Mouse (Mus musculus): ENCODE data around the gene Mobp.

Gene Mobp

DNA sequence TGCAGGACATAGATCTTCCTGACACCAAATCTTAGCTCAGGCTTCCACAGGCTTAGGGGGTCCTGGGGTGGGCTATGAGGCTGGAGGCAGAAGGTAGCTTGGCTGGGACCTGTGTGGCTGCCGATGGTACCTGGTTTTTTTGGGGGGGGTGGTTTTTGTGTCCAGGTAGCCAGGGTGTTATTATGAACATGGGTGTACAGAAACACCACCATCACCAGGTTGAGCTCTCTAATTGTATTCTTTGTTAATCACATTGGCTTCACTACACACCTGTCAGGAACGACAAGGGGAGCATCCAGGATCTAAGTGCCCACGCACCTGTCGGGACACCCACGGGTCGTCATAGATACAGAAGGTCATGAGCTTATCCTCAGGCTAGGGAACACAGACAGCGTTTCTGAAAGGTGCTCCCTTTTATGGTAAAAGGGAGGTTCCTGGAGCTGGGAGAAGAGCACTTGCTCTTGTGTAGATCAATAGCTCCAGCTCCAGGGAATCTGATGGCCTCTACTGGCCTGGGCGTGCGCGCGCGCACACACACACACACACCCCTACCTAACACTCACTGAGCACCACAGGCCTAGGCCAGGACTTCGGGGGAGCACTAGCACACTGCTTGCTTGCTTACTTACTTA, 14.9 kb upstream of the Mobp start:
- peak; percentile 43 for DNase-seq (ENCODE audit: low read depth, low spot score)

DNA sequence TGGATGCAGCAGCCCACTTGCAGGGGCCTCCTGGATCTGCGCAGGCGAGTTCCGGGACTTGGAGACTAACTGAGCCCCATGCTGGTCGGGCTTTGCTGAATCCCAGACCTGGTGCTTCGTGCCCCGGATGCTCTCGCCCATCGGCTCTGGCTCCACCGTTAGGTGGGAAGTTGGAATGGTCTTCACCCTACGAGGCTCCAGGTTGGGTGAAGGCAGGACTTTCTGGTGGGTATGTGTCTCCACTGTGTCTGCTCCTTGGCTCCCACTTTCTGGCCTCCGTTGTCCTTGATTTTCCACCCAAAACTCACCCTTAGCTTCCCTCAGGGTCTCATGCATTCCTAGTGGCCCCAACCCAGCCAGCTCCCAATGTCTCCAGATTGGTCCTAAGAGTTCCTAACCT, 14.1 kb upstream of the Mobp start:
- DNase-seq (ENCODE audit: low read depth, low spot score): no peak

DNA sequence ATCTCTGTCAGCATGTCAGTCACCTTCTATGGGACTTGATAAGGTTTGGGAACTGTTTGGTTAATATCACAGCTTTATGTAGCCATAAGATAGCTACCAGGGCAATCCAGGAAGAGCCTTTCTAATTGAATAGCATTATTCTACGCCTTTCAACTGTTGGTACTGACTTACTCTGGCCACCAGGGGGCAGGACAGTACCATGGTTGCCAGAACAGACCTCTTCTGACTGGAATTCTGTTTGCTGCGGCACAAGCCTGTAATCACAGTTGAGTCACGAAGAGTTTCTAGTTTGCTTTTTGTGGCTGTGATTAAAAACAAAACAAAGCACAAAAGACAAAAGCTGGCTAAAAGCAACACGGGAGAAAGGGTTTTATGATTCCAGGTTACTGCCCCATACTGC, 8.9 kb upstream of the Mobp start:
- peak; percentile 88 for DNase-seq (ENCODE audit: low read depth, low spot score)

DNA sequence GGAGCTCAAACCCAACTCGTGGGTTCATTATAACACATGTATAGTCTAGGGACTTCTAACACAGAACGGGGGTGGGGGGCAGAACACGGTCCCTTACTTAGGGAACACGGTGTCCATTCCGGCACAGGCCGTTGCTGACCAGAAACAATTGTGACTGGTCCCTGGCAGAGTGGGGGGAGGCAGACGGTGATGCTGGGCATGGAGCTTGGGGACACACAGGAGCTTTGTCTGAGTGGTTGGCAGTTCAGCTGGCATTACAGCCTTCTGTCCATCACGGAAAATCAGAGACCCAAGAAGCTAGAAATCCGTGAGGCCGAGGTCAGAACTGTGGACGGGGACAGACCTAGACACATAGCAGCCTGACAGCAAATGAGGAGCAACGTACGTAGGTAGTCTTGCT, 5.0 kb upstream of the Mobp start:
- peak; percentile 89 for DNase-seq (ENCODE audit: low read depth, low spot score)

DNA sequence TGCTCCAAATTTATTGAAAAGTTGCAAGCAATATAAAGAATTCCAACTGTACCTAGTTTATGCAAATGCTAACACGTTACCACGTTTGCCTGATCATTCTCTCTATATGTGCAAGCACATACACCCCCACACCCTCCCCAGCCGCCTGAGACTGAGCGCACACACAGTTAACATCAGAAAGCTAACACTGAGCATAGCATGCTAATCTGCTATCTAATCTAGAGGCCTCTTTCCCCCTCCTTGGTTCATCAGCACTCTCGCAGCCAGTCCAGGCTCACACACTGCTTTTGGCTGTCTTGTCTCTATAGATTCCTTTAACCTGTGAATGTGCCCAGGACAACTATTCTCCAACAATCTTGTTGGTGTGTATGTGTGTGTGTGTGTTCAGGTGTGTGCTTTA, 1.6 kb downstream of the Mobp start:
- DNase-seq (ENCODE audit: low read depth, low spot score): no peak

DNA sequence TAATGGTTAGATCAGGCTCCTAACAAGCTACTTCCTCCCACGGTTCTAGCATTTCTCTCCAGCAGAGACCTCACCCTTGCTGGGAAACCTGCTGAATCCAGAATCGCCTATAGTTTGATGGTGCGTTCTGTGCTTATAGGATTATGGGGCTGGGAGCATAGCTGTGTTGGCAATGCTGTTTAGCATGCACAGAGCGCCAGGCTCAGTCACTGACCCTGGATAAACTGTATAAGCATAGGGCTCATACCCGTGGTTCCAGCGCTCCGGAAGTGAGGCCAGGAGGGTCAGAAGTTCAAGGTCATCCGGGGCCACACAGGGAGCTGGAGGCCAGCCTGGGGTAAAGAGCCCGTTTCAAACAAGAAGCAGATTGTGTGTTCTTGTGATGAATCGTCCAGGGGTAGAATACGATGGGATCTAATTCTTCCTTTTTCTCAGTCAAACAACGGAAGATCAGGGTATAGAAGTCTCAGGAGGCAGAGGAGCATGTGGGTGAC, 2.4 kb downstream of the Mobp start:
- DNase-seq (ENCODE audit: low read depth, low spot score): no peak

DNA sequence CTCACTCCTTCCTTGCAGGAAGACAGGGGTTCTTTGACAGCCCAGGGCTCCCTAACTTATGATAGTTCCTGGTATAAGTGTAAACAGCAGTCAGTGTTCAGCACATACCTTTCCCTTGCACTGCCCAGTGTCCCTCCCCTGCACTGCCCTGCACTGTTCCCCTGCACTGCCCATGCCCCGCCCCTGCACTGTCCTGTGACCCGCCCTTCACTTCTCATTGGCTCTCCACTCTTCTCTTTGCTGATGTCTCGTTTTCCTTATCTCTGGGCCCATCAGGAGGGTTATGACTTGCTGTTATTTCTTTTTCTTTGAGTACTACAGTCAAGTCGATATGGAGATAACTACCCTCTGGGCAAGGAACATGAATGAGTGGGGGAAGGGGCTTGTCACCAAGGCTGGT, 8.5 kb downstream of the Mobp start:
- no peak for DNase-seq (ENCODE audit: low read depth, low spot score)

DNA sequence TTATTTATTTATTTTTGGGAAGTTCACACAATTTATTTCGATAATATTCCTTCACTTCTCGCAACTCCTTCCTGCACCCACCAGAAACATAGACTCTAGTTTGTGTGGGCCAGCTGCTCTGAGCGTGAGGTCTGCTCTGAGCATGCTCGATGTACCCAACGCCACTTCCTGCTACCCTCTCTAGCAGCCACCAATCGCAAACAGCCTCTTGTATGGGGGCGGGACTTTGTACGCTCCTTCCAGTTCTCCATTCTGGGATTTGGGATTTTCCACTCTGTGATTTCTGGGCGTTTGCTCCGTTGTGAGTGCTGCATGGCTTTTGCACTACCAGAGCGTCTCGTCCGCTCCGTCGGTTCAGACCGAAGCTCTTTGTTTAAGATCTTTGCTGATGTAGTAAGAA, 14.4 kb downstream of the Mobp start:
- peak; percentile 38 for DNase-seq (ENCODE audit: low read depth, low spot score)

DNA sequence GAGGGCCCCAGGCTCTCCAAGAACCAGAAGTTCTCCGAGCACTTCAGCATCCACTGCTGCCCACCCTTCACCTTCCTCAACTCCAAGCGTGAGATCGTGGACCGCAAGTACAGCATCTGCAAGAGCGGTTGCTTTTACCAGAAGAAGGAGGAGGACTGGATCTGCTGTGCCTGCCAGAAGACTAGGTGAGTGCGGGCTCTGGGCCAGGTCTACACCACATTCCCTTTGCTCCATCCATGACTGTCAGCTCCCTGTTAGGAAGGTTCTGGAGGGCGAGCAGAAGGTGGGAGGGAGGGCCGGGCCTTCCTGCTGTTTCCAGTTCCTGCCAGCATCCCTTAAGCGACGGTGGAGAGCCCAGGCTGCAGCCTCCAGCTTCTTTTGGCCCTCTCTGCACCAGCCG, 18.3 kb downstream of the Mobp start:
- DNase-seq (ENCODE audit: low read depth, low spot score): no peak

DNA sequence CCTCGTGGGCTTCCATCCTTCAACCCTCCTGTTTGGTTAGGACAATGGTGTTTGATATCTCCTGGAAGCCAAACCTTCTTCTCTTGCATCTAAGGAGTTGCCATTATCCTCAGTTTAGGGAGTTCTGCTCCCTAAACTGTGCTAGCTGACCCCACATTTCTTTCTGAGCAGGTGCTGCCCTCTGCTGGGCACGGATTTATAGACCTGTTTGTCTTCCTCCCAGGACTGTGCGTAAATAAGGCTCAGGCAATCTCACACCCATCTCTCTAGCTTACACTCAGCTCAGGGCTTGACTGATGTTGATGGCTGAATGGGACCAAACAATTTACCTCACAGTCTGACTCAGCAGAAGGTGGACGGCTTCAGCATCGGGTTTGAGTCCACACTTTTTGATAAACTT, 21.8 kb downstream of the Mobp start:
- DNase-seq (ENCODE audit: low read depth, low spot score): peak; percentile 70

DNA sequence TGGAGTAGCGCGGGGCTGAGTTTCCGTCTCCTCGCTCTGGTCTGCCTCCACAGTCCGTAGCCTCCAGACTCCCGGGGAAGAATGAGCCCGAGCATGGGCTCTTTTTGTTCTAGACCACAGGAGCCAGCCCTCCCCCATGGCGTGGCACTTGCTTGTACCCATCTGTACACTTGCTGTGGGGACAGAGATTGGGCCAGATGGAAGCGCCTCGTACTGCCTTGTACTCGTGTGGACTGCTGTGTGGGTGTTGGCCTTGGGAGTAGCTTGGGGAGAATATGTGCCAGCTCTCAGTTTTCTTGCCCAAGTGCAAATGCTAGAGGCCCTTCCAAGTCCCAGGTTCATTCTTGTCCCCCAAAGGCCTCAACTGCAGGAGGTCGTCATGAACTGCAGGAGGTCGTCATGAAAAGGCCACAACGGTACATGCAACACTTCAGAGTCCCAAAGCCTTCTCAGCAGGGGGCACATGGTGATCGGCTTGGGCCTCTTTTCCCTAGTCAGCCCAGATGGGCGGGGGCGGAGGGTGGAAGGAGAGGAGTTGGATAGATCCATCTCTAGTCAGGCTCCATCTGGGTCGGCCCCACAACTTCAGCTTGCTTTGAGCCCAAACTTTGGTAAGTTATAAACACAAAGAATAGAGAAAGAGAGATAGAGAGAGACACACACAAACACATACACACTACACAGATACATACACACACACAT, 25.1 kb downstream of the Mobp start:
- DNase-seq (ENCODE audit: low read depth, low spot score): peak; percentile 86

DNA sequence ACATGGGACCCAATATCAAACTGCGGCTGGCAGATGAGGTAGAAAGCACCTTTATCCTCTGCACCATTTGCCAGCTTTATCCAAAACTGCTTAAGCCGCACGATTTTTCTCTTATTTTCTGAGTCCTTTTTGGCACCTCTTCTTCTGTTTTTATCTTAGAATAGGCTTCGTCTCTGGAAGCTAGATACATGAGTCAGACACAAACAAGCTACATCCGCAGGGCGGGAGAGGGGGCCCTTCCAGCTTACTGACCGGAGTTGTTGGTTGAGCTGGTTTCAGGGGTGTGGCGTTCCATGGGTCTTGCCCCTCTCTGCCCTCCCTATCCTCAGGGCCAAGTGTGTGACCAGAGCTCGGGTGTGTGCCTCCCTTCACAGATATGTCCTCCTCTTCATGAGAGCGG, 29.3 kb downstream of the Mobp start:
- DNase-seq (ENCODE audit: low read depth, low spot score): peak; percentile 50

DNA sequence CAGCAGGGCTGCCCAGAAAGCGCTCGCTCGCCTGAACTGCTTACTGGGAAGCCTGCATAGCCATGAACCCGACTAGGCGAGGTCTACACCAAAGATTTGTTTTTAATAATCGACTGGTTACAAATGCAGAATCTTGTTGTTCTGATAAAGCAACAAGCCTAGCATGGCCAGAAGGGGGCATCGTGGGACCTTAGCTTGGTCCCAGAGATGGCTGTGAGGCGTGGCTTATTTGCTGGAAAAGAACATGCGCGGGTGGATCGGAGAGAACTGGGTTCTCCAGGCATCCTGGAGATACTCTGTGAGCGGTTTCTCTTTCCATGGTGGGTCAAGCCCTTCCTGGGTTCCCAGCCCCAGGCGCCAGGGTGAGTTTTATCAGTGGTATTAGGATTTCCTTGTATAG, 35.0 kb downstream of the Mobp start:
- DNase-seq (ENCODE audit: low read depth, low spot score): peak; percentile 91

DNA sequence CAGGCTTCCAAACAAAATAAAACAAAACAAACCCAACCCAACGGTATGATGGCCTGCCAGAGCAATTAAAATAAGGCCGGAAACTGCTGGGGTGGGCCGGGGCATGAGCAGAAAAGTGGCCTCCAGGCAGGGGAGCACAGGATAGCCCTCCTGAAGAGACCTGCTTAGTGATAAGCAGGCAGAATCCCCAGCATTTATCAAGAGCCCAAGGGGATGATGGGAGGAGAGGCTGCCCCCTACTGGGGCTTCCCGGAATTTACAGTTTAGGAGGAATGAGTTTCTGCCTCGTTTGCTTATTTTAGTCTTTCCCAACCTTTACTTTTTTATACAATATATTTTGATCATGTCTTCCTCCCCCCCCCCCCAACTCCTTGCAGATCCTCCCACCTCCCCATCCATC, 37.3 kb downstream of the Mobp start:
- no peak for DNase-seq (ENCODE audit: low read depth, low spot score)

DNA sequence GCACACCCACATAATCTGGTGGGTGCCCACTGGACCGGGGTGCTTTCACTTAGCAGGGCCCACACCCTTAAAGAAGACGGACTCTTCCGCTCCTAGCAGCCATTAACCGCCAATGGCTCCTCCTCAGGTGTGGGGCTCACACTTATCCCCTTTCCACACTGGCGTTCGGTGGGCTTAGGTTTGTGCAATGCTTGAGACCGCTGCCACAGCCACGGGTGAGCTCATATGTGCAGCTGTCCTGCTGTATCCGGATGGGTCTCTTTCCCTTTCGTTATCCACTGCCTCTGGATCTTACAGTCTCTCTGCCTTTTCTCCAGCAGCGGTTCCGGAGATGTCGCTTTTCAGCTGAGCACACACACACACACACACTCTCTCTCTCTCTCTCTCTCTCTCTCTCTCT, 41.4 kb downstream of the Mobp start:
- DNase-seq (ENCODE audit: low read depth, low spot score): peak; percentile 53

DNA sequence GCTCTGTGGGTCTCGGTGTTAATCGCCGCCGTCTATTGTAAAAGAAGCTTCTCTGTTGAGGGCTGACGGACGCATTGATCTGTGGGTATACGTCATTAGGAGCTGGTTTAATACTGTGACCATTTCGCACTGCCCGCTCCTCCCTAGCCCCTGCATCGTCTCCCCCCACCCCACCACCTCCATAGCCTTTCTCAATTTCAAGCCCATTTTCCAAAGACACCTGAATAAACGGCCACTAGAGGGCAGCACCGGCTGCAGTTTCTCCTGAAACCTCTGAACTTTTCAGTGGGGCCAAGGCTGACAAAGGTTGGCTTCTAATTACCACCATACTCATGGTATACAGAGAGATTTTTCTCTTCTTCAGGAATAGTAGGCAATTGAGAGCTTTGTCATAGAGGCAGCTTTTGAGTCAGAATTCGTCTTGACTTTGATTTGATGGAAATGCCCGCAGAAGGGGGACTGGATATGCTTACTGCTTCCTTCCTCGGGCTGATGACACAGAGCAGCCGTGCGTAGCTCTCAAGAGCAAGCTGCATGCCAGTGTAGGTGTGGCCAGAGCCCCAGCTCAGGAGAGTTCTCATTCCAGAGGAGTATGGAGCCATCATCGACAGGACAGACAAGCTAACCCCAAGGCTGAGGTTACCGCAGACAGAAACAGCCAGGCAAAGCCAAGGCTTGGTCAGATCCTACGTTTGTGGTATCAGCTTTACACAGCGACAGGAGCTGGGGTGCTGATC, 42.0 kb downstream of the Mobp start:
- DNase-seq (ENCODE audit: low read depth, low spot score): peak; percentile 92

DNA sequence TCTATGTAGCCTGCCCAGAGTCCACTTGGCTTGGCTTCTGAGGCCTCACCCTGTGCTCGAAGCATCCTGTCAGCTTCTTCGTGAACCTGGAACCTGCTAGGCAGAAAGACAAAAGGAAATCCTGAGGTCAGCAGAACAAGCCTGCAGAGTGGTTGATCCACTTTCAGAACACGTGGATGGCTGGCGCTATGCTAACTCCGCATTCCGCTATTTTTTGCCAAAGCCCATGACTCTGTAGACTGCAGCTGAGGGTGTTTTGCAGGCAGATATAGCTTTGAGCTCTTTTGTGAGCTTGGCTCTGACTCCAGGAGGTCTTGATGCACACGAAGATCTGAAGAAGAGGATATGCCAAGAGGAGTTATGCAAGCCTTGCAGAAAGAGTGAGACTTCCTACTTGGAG, 43.2 kb downstream of the Mobp start:
- peak; percentile 85 for DNase-seq (ENCODE audit: low read depth, low spot score)

DNA sequence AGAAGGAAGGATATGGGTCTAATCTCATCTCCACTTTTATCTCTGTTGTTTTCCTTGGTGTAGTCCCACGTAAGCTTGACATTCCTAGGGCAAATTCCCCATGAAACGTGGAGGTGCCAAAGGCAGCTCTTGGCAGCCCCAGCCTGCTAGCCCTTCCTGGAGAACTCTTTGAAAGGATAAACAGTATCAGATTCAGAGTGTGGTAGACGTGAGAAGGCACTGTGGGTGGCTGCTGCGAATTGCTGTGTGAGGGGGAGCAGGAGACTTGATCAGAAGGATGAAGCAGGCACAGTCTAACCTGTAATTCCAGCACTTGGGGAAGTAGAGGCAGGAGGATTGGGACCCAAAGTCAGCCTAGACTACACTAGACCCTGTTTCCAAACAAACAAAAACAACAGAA, 51.4 kb downstream of the Mobp start:
- DNase-seq (ENCODE audit: low read depth, low spot score): peak; percentile 60

DNA sequence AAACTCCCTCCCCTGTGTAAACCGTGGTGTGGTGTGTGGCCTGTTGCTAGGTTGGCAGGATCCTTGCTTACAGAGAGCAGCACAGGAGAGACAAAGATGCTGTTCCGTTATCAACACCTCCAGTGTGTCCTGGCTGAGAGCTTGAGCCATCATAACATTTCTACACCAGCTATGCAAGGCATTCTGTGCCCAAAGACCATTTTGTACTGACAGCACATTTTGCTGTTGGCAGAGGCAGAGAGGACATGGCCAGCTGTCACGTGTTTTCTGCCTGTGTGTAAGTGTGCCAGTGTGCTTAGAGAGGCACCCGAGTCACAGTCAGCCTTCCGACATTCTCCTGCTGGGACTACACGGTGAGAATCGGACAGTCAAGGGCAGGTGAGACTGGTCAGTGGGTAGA, 52.2 kb downstream of the Mobp start:
- DNase-seq (ENCODE audit: low read depth, low spot score): no peak

DNA sequence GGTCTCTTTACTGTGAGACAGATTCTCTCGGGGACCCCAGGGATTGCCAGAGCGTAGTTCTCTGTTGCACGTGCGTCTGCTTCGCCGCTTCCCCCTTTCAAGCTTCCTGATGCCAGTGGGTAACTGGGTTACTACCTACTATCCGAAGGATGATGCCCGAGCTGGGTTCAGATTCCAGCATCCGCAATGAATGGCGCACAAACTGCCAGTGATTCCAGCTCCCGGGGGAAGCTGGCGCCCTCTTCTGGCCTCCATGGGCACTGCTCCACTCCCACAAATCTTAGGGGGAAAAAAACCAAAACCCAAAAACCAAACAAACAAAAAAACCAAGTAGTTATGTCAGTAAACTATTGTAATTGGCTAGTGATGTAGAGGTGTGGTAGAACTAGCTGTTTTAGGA, 53.2 kb downstream of the Mobp start:
- DNase-seq (ENCODE audit: low read depth, low spot score): peak; percentile 55

DNA sequence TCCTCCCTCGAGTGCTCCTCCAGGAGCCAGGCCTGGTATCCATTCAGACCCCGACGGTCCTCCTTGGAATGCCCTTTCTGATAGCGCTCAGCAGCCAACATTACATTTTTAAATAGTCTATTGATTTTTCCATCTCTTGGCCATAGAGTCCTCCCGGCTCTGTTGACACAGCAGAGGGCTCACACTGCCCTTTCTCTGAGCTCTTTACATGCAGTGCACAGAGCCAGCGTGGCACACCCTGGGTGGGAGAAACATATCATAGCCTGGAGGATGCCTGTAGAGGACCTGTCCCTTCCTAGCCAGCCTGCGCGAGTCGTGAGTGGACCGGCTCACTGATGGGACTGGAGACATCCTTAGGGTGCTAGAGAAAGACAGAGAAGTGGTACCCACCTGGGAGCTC, 54.4 kb downstream of the Mobp start:
- no peak for DNase-seq (ENCODE audit: low read depth, low spot score)

DNA sequence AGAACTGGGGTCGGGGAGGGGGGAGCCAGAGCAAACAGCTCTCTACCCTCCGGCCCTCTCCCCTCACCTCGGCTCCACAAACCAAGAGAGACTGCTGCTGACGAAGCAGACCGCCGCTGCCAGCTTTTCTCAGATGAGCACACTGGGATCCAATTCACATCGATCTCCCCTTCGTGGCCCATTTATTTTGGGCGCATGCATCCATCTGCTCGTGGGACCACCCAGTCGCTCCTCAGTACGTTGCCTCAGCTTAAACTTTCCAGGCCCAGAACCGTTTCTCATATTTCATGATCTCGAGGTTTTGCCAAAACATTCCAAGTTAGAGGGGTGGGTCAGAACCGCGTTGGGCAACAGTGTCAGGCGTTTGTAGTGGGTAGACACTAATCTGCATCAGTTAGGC, 57.4 kb downstream of the Mobp start:
- DNase-seq (ENCODE audit: low read depth, low spot score): no peak

DNA sequence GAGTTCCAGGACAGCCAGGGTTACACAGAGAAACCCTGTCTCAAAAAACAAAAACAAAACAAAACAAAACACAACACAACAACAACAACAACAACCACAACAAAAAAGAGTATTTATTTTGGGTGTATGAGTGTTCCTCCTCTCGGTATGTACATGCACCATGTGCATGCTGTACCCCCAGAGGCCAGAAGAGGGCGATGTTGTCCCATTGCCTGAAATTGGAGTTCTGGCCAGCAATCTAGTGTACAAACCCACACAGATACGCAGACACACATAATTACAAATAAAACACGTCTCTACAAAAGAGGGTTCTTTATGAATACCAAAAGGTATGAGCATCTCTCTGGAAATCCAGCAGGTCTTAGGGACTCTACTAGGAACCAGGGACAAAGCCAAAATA, 60.6 kb downstream of the Mobp start:
- no peak for DNase-seq (ENCODE audit: low read depth, low spot score)
